ENCODE assay signal across 8 mouse cellular contexts in the genomic region with DNA sequence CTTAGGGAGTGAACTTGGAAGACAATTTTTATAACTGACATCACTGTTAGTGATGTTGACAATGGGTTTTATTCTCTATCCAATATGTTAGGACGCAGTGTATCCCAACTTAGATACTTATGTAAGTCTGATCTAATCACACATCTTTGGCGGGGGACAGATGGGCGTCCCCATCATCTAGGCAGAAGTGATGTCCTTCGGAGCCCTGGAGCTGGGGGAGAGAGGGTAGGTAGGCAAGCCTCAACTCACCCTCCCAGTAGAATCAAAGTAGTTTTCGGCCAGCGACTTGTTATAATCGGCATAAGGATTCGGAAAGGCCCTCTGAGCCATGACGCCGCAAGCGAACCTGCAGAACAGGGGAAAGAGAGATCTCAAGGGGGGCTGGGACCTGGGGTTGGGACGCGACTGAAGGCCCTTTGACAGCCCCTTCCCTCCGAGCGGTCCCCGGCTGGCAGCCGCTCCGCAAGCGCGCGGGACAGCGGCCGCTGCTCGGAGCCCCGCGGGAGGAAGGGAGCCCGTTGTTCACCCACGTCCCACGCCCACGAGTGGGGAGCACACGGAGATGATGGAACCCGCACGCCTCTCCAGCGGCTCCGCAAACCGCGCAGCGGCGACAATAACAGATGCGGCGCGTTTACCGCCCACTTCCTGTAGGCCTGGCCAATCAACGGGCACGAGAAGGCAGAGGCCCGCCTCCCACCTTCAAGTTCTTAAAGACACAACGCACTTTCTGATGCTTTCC. TPM values are rescaled to one million over a fixed set of nuclear protein-coding genes. Genes with fewer than 3 reads are reported as not detected.
DNase-seq lines count a peak whose midpoint lies in the region; ATAC-seq and TF ChIP-seq lines count a peak whose summit lies in the region.

TSS of gene Lancl1 (minus strand) at position 627 of the 742 bp plus-strand sequence.

- no peaks in the 10 kb centered on the region for H3K27me3 ChIP-seq in E14TG2a.4 (ENCODE audit: insufficient read depth, low read length)
- no peaks in the 10 kb centered on the region for H3K27me3 ChIP-seq in forebrain, embryonic 13.5 days
- H3K27me3 ChIP-seq in liver, postnatal 0 days (ENCODE audit: insufficient read depth, low read length), result no peaks in the 10 kb centered on the region
- H3K27me3 ChIP-seq in neural tube, embryonic 14.5 days (ENCODE audit: control insufficient read depth, insufficient read depth, low read length), result no peaks in the 10 kb centered on the region

- H3K4me3 ChIP-seq in E14TG2a.4 (replicated peaks; ENCODE audit: low read length), result peak within 1 kb of the TSS; percentile 96
- peak within 1 kb of the TSS; percentile 83 for H3K4me3 ChIP-seq in forebrain, embryonic 13.5 days
- H3K4me3 ChIP-seq in liver, postnatal 0 days (ENCODE audit: low read depth, low read length), result peak within 1 kb of the TSS; percentile 82
- peak within 1 kb of the TSS; percentile 92 for H3K4me3 ChIP-seq in neural tube, embryonic 14.5 days (ENCODE audit: low read depth, low read length)

- peak; percentile 80 for DNase-seq in c-Kit-positive CD71-positive TER-119-positive erythroid progenitor cells, embryonic 14.5 days (ENCODE audit: low spot score)
- DNase-seq in heart, postnatal 10 days, result peak; percentile 92 to 93
- peak; percentile 65 for DNase-seq in large intestine, adult 2 months (ENCODE audit: low read depth, low spot score)
- DNase-seq in liver, postnatal 0 days, result peak; percentile 90
- DNase-seq in testis, postnatal 10 days (ENCODE audit: low spot score), result peak; percentile 91

- H3K9me3 ChIP-seq in E14TG2a.4 (ENCODE audit: low read length), result no peaks in the 10 kb centered on the region
- H3K9me3 ChIP-seq in forebrain, embryonic 13.5 days (replicated peaks), result no peaks in the 10 kb centered on the region
- no peaks in the 10 kb centered on the region for H3K9me3 ChIP-seq in liver, postnatal 0 days (ENCODE audit: low read length)
- no peaks in the 10 kb centered on the region for H3K9me3 ChIP-seq in neural tube, embryonic 14.5 days (ENCODE audit: control insufficient read depth, low read length)

- peak within 1 kb of the TSS; percentile 25; the same call in 1 of the 2 replicates for H3K27ac ChIP-seq in forebrain, embryonic 13.5 days
- 0 out of 2 replicates have a peak within 1 kb of the TSS, but pooled peaks have one; percentile 9 for H3K27ac ChIP-seq in liver, postnatal 0 days (ENCODE audit: low read depth)
- H3K27ac ChIP-seq in neural tube, embryonic 14.5 days (ENCODE audit: low read depth, low read length), result 0 out of 2 replicates have a peak within 1 kb of the TSS, but pooled peaks have one; percentile 34

- H3K9ac ChIP-seq in forebrain, embryonic 13.5 days, result peak within 1 kb of the TSS; percentile 93
- peak within 1 kb of the TSS; percentile 80 for H3K9ac ChIP-seq in liver, postnatal 0 days (replicated peaks)
- H3K9ac ChIP-seq in neural tube, embryonic 14.5 days (replicated peaks; ENCODE audit: low read depth, low read length), result peak within 1 kb of the TSS; percentile 68

- no peak for TF ChIP-seq CTCF in E14TG2a.4 (conservative IDR thresholded peaks at IDR 0.05; ENCODE audit: low read length)
- no peak for TF ChIP-seq CTCF in liver, postnatal 0 days (IDR thresholded peaks at IDR 0.05; ENCODE audit: low read depth)

- peaks cover 27% of the 10 kb centered on the region for H3K36me3 ChIP-seq in E14TG2a.4 (ENCODE audit: insufficient read depth, low read length)
- peaks cover 27% of the 10 kb centered on the region for H3K36me3 ChIP-seq in forebrain, embryonic 13.5 days (ENCODE audit: poor library complexity, severe bottlenecking)
- H3K36me3 ChIP-seq in liver, postnatal 0 days (replicated peaks; ENCODE audit: insufficient read depth, low read length), result peaks cover 11% of the 10 kb centered on the region
- H3K36me3 ChIP-seq in neural tube, embryonic 14.5 days (ENCODE audit: control insufficient read depth, insufficient read depth, low read length), result peaks cover 6% of the 10 kb centered on the region

- no peak for TF ChIP-seq EP300 in liver, postnatal 0 days (IDR thresholded peaks at IDR 0.05; ENCODE audit: low read depth)

- intact Hi-C loops in heart, postnatal 10 days (cut with DNase I), result no loop called here

- 1% methylated on average over 35 of the region's 47 CpGs for WGBS in forebrain, embryonic 13.5 days
- WGBS in large intestine, adult 2 months, result under 1% methylated on average over 47 of the region's 47 CpGs
- 1% methylated on average over 38 of the region's 47 CpGs for WGBS in liver, postnatal 0 days (ENCODE audit: insufficient replicate concordance)
- under 1% methylated on average over 47 of the region's 47 CpGs for WGBS in neural tube, embryonic 14.5 days

- peak within 1 kb of the TSS; percentile 77 for H3K4me2 ChIP-seq in forebrain, embryonic 13.5 days
- peak within 1 kb of the TSS; percentile 78 for H3K4me2 ChIP-seq in liver, postnatal 0 days (ENCODE audit: low read depth, low read length)
- peak within 1 kb of the TSS; percentile 86 for H3K4me2 ChIP-seq in neural tube, embryonic 14.5 days (ENCODE audit: low read depth, low read length)

- peaks cover 9% of the 10 kb centered on the region for H3K4me1 ChIP-seq in E14TG2a.4 (replicated peaks; ENCODE audit: low read depth, low read length)
- peaks cover 13% of the 10 kb centered on the region for H3K4me1 ChIP-seq in forebrain, embryonic 13.5 days
- H3K4me1 ChIP-seq in liver, postnatal 0 days (ENCODE audit: insufficient read depth), result peaks cover 13% of the 10 kb centered on the region
- peaks cover 5% of the 10 kb centered on the region; the same call in 1 of the 2 replicates for H3K4me1 ChIP-seq in neural tube, embryonic 14.5 days (ENCODE audit: control insufficient read depth, insufficient read depth, low read length)

- ATAC-seq in forebrain, embryonic 13.5 days, result peak; percentile 99
- ATAC-seq in liver, postnatal 0 days, result peak; percentile 95
- peak; percentile 98 for ATAC-seq in neural tube, embryonic 14.5 days (ENCODE audit: low read depth)

RNA-seq across cellular contexts. Expression of gene Lancl1, which starts in this region (rescaled TPM):
- polyA plus RNA-seq in forebrain, embryonic 13.5 days (2015; fragmentation: Nextera tagmentation; extraction: Ambion mirVana), result 125 and 137 TPM in 2 replicates
- total RNA-seq in heart, postnatal 10 days (2021), result 10 to 100 TPM; 35.9 to 42.4 TPM
- polyA plus RNA-seq in large intestine, adult 2 months (2012; rRNA removed), result 27.7 and 28.4 TPM in 2 replicates
- polyA plus RNA-seq in liver, postnatal 0 days (2015; fragmentation: Nextera tagmentation; extraction: Ambion mirVana), result 25.5 and 26.8 TPM in 2 replicates
- 194 and 225 TPM in 2 replicates for polyA plus RNA-seq in neural tube, embryonic 14.5 days (2014; fragmentation: Nextera tagmentation; extraction: Ambion mirVana)

Comparison
In these comparisons a context has a peak if more than half of its experiments do, and no peak if none do; other contexts are left out.
1. Peak in every context shown above with its lines: DNase-seq, ATAC-seq, H3K4me3 ChIP-seq and H3K27ac ChIP-seq.